Mouse (Mus musculus) left cerebral cortex, postnatal 36 days (tissue): Measurements from ENCODE around the gene Cars. TPM values are rescaled to one million over a fixed set of nuclear protein-coding genes. Genes with fewer than 3 reads are reported as not detected.

Experiments
- DNase-seq, 2 experiments: peaks; one replicate each; pipeline ENCODE4 v3.0.0; 2021 to 2022; ENCODE audit warnings: low spot score in 2 of 2, mixed read lengths in 1 of 2
- intact Hi-C: fragments of 180-260 bp; cut with DNase I; formaldehyde crosslinking; loops from one replicate; pipeline ENCODE4 v1.15.1; 2025
- microRNA-seq: library from miRNA; unstranded; fragments of <30 nt; microRNA quantifications from one replicate; pipeline ENCODE4 v1.2.0, GENCODE M21; 2022
- total RNA-seq, 2 experiments: library from RNA; stranded (reverse); gene quantifications; 2 replicates each; pipeline ENCODE4 v1.2.3; 2021

Gene Cars
- total RNA-seq, 2 experiments from 2014 or later, result 47.6 to 65.2 TPM

DNA sequence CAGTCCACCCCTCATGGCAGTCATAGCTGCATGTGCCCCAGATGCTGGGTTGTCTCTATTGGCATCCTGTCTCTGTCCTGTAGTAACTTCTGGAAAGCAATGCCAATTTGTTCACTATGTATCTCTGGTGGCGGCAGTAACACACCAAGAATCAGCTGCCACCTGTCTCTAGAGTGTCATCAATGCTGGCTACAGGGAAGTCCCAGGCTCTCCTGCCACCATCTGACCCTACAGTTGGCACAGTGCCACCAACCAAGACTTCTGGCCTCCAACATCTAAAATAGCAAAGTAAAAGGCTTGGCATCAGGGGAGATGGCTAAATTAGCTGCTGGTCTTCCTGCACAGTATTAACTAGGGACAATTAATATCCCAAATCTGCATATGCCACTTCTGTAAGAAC lies 67.5 kb downstream of the Cars start:
- intact Hi-C loops, result no loop called here
- no peak for DNase-seq

GRCm38 (mm10) chr7:143519333-143519732 lies 80.6 kb downstream of the Cars start:
- no peak for DNase-seq
- intact Hi-C loops, result no loop called here

DNA sequence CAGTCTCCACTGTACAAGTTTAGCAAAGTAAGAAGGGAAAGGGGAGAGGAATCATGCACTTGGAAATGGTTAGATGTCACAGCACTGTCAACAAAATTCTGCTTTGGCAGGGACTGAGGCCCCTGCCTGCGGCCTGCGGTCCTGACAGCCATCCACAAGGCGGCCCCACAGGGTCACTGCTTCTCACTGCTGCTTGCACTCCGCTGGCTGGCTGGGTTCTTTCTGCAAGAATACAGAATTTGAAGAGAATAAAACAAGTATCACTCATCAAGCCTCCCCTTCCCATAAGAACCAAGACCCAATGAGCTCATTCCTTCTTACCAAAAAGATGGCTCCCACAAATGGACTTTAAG lies 85.5 kb downstream of the Cars start:
- DNase-seq, result no peak

GRCm38 (mm10) chr7:143513763-143514415 lies 86.0 kb downstream of the Cars start:
- intact Hi-C loops, result no loop called here
- DNase-seq, result no peak

More for the DNA sequence above, 85.5 kb downstream of the Cars start:
- intact Hi-C loops, result no loop called here

DNA sequence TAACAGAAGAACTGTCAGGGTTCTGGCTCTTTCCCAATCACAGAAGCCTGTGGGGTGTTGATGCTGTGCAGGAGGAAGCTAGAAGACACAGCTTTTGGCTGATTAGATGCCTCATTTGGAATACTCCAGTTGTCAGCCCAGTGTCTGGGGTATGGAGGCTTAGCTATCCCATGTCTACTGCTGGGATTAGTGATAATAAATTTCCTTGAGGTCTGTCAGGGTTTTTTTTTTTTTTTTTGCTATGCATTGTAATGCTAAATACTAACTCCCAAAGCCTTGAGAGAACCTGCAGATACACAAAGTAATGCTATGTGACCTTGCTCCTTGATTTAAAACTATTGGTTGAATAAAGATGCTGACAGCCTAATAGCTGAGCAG lies 88.6 kb downstream of the Cars start:
- intact Hi-C loops, result no loop called here
- no peak for DNase-seq

- intact Hi-C loops, result no loop called here
These were observed 89.1 kb downstream of the Cars start for GRCm38 (mm10) chr7:143510593-143511334.

GRCm38 (mm10) chr7:143509566-143509965 lies 90.3 kb downstream of the Cars start:
- intact Hi-C loops, result no loop called here
- no peak for DNase-seq

More at GRCm38 (mm10) chr7:143510593-143511334, 89.1 kb downstream of the Cars start:
- DNase-seq, result no peak

Small RNAs within 50 kb of the gene (microRNA-seq; reads per million reads assigned to microRNA genes)
- gene Mir7064, result 1.3 reads per million

Other genes with a start within 250 kb of the Cars start
- 10 to 100 TPM; 11.9 to 14.2 TPM for gene Cdkn1c, start 139.0 kb downstream of the Cars start, total RNA-seq
- under 1 TPM; 0.34 to 0.89 TPM for gene Slc22a18, start 126.4 kb downstream of the Cars start, total RNA-seq
- gene Phlda2, start 96.9 kb downstream of the Cars start, total RNA-seq, result not detected
- 100 to 1,000 TPM; 110 to 117 TPM for gene Nap1l4, start 51.0 kb downstream of the Cars start, total RNA-seq
- gene Tnfrsf26, start 28.6 kb upstream of the Cars start, total RNA-seq, result under 1 TPM in 1 of 2 experiments, not detected in 1; 0.11 TPM
- 1 to 10 TPM in 1 of 2 experiments, under 1 TPM in 1; 0.84 to 1.8 TPM for gene Tnfrsf22, start 49.6 kb upstream of the Cars start, total RNA-seq
- gene Tnfrsf23, start 85.8 kb upstream of the Cars start, total RNA-seq, result 1 to 10 TPM in 1 of 2 experiments, under 1 TPM in 1; 0.86 to 1.6 TPM
- 10 to 100 TPM; 31.3 to 43.6 TPM for gene Osbpl5, start 156.9 kb upstream of the Cars start, total RNA-seq
- gene Mrgprg, start 166.9 kb upstream of the Cars start, total RNA-seq, result not detected
- gene Mrgpre, start 184.4 kb upstream of the Cars start, total RNA-seq, result 1 to 10 TPM; 6.7 to 7.1 TPM
- 1 to 10 TPM; 5.1 to 7.1 TPM for gene Nadsyn1, start 222.8 kb upstream of the Cars start, total RNA-seq
- 10 to 100 TPM; 38.3 to 42.2 TPM for gene Dhcr7, start 223.1 kb upstream of the Cars start, total RNA-seq